Mouse (Mus musculus): ENCODE data around the gene Rtn4rl1.

The Rtn4rl1 gene

DNA sequence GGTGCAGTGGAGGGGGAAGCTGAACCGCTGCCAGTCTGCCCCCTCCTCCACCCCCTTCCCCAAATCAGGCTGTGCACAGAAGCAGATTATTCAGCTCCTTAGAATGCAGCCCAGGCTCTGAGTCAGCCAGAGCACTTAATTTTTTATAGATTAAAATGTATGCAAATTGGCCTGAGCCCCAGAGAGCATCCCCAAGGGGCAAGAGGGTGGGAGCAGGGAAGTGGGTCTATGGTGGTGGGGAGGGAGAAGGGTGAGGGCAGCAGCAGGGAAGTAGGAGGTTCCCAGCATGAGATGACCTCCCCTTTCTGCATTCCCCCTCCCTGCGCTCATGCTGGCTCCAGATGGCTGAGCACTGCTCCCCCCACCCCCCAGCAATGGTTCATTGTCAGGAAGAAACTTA is 8.6 kb upstream of the Rtn4rl1 start:
- DNase-seq (ENCODE audit: low read depth, low spot score), result no peak

DNA sequence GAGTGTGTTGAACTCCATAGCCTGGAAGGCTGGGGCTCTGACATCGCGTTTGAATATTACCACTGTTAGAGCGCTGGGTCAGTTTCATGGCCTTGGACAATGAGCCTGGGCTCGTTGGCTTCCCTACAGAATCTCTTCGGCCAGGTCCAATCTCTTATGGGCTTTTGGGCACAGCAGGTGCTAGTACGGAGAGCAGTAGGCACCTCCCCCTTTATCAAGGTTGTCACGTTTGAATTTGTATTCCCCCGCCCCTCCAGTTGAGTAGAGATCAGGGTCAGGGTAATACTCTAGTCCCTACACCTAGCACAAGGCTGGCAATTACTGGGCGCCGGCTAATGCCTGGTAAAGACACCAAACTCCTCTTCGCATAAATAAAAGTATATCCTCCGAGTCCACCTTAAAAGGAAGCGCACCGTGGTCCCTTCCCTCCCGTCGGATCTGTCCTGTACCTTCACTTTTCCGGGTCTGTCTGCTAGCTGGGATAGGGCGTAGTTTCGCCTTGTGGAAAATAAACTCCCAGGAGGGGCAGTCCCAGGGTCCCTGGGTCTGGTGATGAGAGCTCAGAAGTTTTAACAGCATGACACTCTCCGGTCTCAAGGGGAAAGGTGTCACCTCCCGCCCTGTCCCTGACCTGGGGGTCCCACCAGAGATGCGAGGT is 3.7 kb upstream of the Rtn4rl1 start:
- no peak for DNase-seq (ENCODE audit: low read depth, low spot score)

DNA sequence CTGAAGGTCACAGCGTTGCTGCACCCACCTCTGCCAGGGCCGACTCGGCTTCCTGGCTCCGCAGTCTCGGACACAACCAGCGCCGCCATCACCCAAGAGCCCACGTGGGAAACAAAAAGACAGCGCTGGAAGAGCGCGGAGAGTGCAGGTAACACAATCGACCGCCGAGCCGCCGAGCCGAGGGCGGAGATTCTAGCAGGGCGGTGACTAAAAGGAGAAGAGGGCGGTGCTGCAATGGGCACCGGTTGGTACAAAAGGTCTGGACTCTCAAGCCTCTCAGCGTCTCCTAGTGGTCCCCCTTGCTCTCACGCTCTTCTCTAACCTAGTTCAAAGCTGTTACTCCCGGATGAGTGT is 3.2 kb upstream of the Rtn4rl1 start:
- DNase-seq (ENCODE audit: low read depth, low spot score), result peak; percentile 89

DNA sequence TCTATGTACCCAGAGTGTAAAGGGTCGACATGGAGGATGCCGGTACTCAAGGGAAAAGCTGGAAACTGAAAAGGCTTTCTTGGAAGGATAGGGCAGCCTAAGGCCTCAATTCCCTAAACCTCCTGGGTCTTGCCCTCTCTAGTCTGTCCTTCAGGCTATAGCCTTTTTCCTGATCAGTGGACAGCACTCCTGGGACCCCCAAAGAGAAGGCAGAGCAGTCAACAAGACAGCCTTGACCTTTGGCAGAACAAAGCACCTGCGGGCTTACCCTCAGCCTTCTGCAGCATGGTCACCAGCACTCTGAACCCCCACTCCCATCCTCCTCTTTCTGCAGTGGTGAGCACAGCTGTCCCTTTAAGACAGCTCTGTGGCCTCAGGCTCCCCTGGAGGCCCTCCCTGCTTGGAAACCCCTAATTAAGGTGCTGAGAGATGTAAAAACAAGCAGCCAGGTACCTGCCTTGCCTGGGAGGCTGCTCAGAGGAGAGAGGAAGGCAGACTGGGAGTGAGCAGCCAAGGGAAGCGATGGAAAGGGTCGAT is 2.6 kb upstream of the Rtn4rl1 start, which contains the start of gene Dph1:
Gene Dph1, minus strand, starts transcription at position 337 of the 537 bp plus-strand sequence.
- DNase-seq (ENCODE audit: low read depth, low spot score), result no peak

DNA sequence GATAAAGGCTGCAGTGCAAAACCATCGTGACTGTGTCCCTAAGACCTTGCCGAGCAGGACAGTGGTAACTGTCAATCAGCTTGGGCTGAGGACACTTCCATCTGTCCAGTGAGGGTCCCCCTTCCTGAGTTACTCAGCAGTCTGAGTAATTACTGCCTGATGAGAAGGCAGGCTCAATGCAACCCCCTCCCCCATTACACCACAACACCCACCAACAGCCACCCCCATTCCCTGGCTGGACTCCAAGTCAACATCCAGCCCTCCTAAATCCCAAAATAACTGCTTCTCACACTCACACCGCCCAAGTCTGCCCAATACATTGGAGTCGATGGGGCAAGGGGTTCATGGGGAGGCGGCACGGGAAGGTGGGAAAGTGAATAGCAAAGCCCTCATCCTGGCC is 1.7 kb upstream of the Rtn4rl1 start:
- DNase-seq (ENCODE audit: low read depth, low spot score), result no peak

DNA sequence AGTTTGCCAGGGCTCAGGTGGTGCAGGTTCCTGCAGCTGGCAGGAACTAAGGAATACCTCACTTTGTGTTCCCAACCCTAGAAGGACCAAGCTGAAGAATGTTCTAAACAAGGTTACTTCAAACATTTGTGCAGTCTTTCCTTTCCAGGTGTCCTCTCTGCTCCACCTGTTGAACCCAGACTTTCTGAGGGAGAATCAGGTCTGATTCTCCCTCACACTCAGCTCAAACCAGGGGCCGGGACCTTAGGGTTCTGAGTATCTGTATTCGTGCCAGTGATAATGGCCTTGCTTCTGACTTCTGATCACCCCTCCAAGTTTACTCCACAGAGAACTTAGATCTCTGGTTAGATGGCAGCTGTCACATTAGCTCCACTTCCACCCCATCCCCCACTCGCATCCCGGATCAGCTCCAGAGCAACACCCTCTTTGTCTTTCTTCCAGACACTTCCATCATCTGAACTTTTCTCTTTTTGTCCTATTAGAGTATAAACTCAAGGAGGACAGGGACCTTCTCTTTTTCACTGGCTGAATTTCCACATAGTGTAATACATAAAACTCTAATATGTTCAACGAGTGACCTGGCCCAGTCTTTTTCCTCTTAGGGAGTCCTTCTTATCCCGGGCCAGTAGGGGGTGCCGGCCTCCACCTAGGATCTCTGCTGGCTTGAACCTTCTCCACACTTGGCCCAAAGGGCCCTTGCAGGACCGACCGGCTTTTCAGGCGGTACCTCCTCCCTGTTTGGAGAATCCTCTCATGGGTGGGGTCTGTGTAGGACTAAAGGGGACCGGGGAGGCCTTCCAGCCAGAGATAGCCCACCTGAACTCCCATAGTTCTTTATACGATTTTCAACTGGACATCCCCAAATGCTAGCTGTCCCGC is 1.0 kb upstream of the Rtn4rl1 start:
- DNase-seq (ENCODE audit: low read depth, low spot score), result peak; percentile 81

DNA sequence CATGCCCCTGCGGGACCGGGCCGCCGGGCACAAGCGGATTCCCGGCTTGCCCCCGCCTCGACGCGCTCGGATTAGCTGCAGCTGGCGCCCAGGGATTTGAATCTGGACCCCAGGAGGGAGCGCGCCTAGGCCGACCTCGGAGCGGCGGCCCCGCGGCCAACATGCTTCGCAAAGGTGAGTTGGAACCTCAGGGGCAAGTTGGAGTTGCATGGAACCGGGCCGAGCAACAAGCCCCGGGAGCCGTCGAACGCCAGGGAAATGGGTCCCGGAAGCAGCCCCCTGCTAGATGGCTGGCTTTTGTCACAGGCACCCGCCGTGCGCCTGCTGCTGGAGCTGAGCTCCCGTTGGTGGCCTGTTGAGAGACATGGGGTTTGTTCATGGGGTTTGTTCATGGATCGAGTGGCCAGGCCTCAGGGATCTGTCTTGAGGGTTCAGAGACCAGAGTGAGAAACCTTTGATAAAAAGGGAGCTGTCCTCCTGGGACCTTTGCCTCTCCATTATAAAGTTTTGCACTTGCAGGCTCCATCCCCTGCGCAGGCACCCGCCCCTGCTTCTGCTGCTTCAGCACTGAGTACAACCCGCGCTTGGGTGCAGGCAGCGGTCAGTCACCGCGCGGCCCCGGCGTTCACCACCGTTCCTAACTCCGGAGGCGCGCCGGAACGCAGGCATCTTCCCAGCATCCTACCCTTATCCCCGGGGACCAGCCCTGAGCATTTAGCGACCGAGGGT is 702 bp downstream of the Rtn4rl1 start:
- DNase-seq (ENCODE audit: low read depth, low spot score), result peak; percentile 43

DNA sequence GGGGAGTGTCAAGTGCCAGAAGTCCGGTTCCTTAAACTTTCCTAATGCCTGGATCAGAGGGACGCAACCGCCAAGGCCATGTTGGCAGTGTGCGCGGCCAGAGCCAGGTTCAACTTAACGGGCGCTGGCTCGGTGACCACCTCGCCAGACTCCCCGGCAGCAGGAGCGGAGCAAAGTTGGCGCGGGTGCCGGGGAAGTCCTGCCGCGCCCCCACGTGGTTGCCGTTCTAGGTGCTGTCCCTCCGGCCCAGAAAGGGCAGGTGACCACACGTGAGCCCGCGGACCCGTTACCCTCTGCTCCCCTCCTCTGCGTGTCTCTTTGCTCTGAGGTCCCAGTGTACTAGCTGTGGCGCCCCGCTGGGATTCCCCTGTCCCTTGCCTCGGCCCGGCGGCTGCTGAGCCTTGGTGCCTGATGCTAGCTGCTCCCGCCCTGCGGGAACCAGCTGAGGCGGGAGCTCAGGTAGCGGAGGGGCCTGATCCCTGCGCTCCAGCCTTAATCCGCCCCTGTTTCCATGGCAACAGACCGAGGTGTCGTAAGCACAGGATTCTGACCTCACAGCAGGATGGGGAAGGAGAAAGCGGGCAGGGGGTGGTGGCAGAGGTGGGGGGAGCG is 1.4 kb downstream of the Rtn4rl1 start:
- peak; percentile 82 for DNase-seq (ENCODE audit: low read depth, low spot score)

DNA sequence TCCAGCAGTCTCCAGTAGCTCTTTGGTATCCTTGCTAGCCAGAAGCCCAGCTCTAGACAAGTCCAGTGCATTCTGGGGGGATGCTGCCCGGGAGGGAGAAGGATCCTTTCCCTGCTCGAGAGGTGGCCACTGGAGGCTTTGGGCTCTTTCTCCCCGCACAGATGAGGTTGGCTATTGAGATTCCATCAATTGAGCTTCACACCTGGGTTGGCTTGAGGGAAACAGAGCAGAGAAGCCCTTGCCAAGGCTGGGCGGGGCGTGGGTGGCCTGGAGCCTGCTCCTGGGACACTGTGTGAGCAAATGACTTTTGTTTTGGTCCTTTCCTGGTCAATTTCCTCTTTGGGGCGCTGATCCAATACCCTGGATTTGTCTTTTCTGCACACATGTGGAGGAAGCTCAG is 2.5 kb downstream of the Rtn4rl1 start:
- DNase-seq (ENCODE audit: low read depth, low spot score), result no peak

DNA sequence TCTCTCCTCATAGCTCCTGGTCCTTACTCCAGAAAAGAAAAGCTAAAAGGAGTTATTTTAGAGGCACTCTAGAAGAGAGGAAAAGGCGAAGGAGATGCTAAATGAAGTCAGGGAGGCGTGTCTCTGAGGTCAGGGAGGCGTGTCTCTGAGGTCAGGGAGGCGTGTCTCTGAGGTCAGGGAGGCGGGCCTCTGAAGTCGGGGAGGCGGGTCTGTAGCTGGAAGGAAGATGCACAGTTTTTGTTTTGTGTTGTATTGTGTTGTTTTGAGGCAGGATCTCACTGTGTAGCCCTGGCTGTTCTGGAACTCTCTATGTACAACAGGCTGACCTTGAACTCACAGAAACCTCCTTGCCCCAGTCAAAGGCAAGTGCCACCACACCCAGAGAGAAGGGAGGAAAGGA is 4.4 kb downstream of the Rtn4rl1 start:
- peak; percentile 22 for DNase-seq (ENCODE audit: low read depth, low spot score)

DNA sequence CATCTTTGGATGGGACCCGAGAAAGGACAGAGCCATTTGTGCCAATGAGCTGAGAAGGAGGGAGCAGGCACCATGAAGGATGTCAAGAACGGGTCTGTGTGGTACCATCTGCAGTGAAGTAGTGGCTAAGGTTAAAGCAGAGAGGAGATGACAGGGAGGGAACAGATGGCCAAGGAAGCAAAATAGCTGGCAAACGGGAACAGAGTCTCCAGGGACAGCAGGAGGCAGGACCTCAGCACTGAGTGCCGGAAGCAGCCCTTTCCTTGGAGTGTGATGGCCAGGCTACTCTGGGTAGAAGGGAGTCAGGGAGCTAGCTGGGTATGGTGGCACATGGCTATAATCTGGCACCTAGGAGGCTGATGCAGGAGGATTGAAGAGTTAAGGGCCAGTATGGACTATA is 5.2 kb downstream of the Rtn4rl1 start:
- no peak for DNase-seq (ENCODE audit: low read depth, low spot score)

DNA sequence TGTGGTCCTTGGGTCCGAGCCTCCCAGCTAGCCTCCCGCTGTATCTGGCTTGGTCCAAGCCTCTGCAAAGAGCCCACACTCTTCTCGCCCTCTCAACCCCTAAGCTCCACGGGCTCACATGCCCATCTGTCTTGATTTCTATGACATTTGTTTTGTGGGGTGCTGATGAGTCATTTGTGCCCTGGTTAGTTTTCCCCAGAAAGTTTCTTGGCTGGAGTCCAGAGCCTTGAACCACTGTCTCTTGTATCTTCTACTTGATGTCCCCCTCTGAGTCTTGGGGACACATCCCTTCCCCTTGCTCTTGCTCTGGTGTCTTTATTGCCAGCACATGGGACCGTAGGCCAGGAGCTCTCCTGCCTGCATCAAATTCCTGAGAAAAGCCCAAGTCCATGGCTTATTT is 6.4 kb downstream of the Rtn4rl1 start:
- DNase-seq (ENCODE audit: low read depth, low spot score), result peak; percentile 51

DNA sequence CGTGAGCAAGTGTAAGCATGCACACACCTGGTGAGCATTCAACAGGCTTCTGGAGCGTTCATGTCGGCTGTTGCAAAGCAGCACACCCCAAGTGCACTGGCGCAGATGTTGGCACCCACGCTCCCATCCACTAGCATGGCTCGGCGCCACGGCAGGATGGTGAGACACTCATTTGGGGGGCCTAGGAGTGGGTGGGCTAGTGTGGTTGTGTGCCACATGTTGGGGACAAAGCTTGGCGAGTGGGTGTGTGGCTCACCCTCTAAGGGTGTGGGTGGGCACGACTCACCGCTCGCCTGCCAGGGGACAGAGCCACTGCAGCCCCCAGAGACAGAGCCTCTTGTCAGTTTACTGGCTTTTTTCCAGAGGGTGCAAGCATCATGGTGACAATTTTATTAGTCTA is 7.4 kb downstream of the Rtn4rl1 start:
- no peak for DNase-seq (ENCODE audit: low read depth, low spot score)

DNA sequence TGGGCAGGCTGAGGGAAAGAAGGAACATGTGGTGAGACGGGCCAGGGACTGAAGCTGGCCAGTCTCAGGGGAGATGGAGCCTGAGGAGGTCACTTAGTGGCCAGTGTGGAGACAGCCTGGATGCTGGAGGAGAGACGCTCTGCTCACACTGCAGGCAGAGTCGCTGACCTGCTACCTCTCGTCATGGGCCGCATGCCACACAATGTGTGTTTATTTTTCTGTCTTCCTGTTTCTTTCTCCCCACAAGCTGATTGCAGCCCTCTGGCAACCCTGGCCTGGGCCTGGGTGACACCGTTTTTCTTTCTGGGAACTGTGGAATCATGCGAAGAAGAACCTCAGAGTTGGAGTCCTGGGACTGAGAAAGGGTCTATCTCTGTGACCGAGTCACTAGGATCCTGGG is 8.1 kb downstream of the Rtn4rl1 start:
- DNase-seq (ENCODE audit: low read depth, low spot score), result no peak

DNA sequence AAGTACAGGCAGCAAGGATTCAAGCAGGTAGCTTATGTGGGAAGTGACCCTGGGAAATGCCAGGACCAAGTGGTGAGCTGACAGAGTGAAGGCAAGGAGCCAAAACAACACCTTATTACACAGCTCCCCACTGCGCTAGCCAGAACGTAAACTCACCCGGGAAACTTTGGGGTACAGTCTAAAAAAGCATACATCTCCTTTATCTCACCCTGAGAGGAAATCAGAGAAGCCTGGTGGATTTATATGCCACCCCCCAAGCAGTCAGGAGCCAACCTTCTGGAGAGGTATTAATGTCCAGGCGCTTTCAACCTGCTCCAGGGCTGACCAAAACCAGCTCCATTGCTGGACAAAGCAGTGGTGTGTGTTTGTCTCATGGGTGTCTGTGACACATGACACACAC is 10.3 kb downstream of the Rtn4rl1 start:
- no peak for DNase-seq (ENCODE audit: low read depth, low spot score)

DNA sequence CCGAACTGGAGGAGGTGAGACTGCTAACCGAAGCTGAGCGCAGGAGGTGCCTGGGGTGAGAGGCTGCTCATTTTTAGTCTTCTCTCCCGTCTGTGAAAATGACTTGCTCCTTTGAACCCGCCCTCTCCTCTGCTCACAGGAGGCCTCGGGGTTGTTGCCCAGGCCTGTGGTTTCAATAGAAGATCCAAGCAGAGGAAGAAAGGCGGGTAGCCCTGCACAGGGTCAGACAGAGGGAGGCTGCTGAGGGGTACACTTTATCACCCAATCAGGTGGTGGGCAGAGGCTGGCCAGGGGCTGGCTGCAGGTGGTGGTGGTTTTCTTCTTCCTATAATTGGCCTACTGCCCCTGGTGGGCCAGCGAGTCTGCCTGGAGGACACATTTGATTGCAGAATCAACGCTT is 10.9 kb downstream of the Rtn4rl1 start:
- no peak for DNase-seq (ENCODE audit: low read depth, low spot score)

DNA sequence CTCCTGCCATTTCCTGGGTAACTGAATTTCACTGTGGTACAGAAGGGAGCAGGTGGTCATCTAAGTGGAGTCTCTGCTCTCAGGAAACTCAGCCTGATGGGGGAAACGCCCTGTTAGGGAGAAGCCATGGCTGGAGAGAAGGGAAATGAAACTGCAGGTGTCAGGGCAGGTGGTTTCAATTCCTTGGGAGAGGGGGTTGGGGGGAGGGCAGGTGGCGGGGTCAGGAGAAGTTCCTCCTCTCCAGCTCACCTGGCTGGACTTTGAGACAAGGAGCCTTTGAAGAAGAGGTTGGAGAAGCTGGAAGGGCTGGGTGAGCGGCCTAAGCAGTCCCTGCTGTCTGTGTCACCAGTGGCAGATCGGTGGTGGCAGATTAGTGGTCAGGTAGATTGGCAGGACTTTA is 12.8 kb downstream of the Rtn4rl1 start:
- no peak for DNase-seq (ENCODE audit: low read depth, low spot score)

DNA sequence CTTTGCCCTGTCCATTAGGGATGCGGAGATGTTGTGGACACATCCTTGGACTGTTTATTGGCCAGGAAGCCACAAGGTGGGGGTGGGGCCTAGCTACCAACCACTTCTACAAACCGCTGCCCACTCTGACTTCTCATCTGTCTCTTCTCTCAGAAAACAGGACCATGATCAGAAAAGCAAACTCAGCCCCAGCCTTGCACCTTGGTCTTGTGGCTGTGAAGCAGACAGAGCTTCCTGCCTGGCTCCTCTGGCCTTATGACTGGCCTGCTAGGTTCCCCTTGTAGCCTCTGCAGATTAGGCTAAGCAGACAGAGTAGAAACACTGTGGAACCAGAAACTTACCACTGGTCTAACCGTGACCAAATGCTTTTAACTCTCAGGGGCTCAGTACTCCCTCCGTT is 15.8 kb downstream of the Rtn4rl1 start:
- no peak for DNase-seq (ENCODE audit: low read depth, low spot score)

DNA sequence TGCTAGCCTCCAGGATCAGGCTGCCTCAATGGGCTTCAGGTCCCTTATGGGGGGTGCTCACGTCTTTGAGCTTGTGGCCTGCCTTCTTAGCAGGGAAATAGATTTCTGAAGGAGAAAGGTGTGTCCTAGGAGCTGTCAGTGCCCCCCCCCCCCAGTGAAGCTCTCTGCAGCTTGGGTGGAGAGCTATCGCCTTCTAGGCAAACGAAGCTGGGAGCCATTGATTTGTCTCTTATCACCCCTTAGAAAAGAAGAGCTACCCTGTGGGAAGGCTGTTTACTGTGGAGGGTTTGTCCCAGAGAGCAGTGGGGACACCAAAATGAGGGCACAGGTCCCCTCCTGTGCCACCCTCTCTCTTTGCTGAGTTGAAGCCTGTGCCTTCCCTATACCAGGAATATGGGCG is 16.5 kb downstream of the Rtn4rl1 start:
- no peak for DNase-seq (ENCODE audit: low read depth, low spot score)

DNA sequence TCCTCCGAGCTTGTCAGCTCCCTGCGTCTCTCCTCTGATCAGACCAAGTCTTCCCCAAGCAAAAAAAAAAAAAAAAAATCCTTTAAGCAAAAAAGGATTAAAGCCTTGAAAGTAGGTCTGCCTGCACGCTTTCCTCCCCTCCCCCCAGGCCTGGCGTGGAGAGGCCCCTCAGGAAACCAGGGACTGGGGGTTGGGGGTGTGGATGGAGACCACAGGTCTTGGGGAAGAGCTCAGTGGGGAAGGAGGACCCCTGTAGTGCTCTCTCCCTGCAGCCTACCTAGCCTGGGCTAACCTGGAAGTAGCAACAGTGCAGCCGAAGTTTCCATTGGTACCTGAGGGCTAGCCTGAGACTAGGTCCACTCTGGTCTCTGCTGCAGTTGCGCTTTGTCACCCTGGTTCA is 17.2 kb downstream of the Rtn4rl1 start:
- DNase-seq (ENCODE audit: low read depth, low spot score), result no peak

DNA sequence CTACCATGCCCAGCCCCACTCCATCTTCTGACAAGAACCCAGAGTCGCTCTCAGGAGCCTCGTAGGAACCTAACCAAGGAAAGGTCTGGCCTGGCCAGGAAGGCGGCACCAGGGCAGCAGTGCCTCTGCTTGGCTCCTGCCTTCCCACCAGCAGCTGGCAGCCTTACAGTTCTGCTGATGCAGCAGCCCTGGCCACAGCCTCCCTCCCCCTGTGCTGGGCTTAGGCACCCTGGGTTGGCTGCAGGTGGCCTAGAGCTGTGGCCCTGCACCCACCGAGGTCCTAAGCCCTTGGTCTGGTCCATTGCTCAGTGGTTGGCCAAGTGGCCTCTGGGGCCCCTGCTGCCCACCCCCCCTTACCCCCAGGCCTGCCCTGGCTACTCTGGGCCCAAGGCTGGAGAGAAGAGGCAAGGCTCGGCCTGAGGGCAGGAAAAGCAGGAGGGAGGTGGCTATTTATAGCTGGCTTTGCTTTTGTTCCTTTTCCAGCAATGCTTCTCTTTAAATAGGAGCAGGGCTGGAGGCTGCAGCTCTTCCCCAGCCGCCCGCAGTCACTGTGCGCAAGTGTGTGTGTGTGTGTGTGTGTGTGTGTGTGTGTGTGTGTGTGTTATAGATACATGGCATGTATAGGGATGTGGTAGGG is 18.6 kb downstream of the Rtn4rl1 start:
- DNase-seq (ENCODE audit: low read depth, low spot score), result no peak

Data from CD4-positive helper T cell, adult 2 months (primary cell).